Mouse (Mus musculus): ENCODE measurements around the gene Stat3. TPM values are rescaled to one million over a fixed set of nuclear protein-coding genes. Genes with fewer than 3 reads are reported as not detected.
A peak's percentile ranks its signal among the peaks of the same experiment; 100 is the strongest.

Gene Stat3
- polyA plus RNA-seq, 1 experiment from 2014 or later = 75.6 TPM

GRCm38 (mm10) chr11:100973245-100973644 lies 33.9 kb upstream of the Stat3 start:
- Histone ChIP-seq H3K4me2 (replicated peaks) (no peak overlapping the region), H3K36me3 (no peaks in the 10 kb centered on the region), H3K4me1 (peaks cover 37% of the 10 kb centered on the region), H3K9me3 (replicated peaks) (no peaks in the 10 kb centered on the region), H3K27me3 (peaks cover 5% of the 10 kb centered on the region; the same call in 1 of the 2 replicates), H3K27ac (replicated peaks) (no peak overlapping the region), H3K9ac (no peak overlapping the region), H3K4me3 (replicated peaks) (no peak overlapping the region)
- ATAC-seq (ENCODE audit: insufficient number of reproducible peaks, low FRiP score, low TSS enrichment, low read depth) = no peak
- 72% methylated on average over 7 of the region's 7 CpGs for WGBS

GRCm38 (mm10) chr11:100971455-100971854 lies 32.1 kb upstream of the Stat3 start:
- peak overlapping the region; percentile 88 for H3K4me3 ChIP-seq (replicated peaks)
- peaks cover 5% of the 10 kb centered on the region; the same call in 1 of the 2 replicates for H3K27me3 ChIP-seq
- peaks cover 52% of the 10 kb centered on the region for H3K4me1 ChIP-seq
- H3K9me3 ChIP-seq (replicated peaks) = no peaks in the 10 kb centered on the region
- WGBS = 71% methylated on average over 10 of the region's 10 CpGs
- H3K4me2 ChIP-seq (replicated peaks) = peak overlapping the region; percentile 70; the same call in 1 of the 2 replicates
- H3K36me3 ChIP-seq = no peaks in the 10 kb centered on the region
- H3K27ac ChIP-seq (replicated peaks) = peak overlapping the region; percentile 95; the same call in 1 of the 2 replicates
- ATAC-seq (ENCODE audit: insufficient number of reproducible peaks, low FRiP score, low TSS enrichment, low read depth) = no peak
- H3K9ac ChIP-seq = no peak overlapping the region

- Histone ChIP-seq H3K9ac (peak within 1 kb of the TSS; percentile 78), H3K27ac (replicated peaks) (peak within 1 kb of the TSS; percentile 95), H3K36me3 (no peaks in the 10 kb centered on the region), H3K9me3 (replicated peaks) (no peaks in the 10 kb centered on the region), H3K4me2 (replicated peaks) (peak within 1 kb of the TSS; percentile 70), H3K27me3 (peaks cover 5% of the 10 kb centered on the region; the same call in 1 of the 2 replicates), H3K4me3 (replicated peaks) (peak within 1 kb of the TSS; percentile 88), H3K4me1 (peaks cover 60% of the 10 kb centered on the region)
- ATAC-seq (ENCODE audit: insufficient number of reproducible peaks, low FRiP score, low TSS enrichment, low read depth) = peak; percentile 94
- WGBS = 0% methylated on average over 20 of the region's 20 CpGs
Observed at GRCm38 (mm10) chr11:100970557-100970937, 31.2 kb upstream of the Stat3 start, which contains the start of gene Cavin1. TSS of gene Cavin1 (minus strand) at chr11:100970887.

- under 1% methylated on average over 65 of the region's 65 CpGs for WGBS
- H3K36me3 ChIP-seq = no peaks in the 10 kb centered on the region
- H3K9ac ChIP-seq = peak overlapping the region; percentile 78
- H3K4me3 ChIP-seq (replicated peaks) = peak overlapping the region; percentile 88
- H3K4me2 ChIP-seq (replicated peaks) = peak overlapping the region; percentile 70
- H3K27me3 ChIP-seq = peaks cover 5% of the 10 kb centered on the region; the same call in 1 of the 2 replicates
- peak; percentile 41 for ATAC-seq (ENCODE audit: insufficient number of reproducible peaks, low FRiP score, low TSS enrichment, low read depth)
- peak overlapping the region; percentile 95 for H3K27ac ChIP-seq (replicated peaks)
- H3K4me1 ChIP-seq = peaks cover 63% of the 10 kb centered on the region
- H3K9me3 ChIP-seq (replicated peaks) = no peaks in the 10 kb centered on the region
Observed at GRCm38 (mm10) chr11:100969744-100970556, 30.6 kb upstream of the Stat3 start.

- Histone ChIP-seq H3K27me3 (peaks cover 5% of the 10 kb centered on the region; the same call in 1 of the 2 replicates), H3K27ac (replicated peaks) (peak overlapping the region; percentile 95), H3K4me3 (replicated peaks) (peak overlapping the region; percentile 88), H3K9ac (peak overlapping the region; percentile 78), H3K4me1 (peaks cover 63% of the 10 kb centered on the region), H3K4me2 (replicated peaks) (peak overlapping the region; percentile 70), H3K36me3 (no peaks in the 10 kb centered on the region), H3K9me3 (replicated peaks) (no peaks in the 10 kb centered on the region)
- WGBS = 3% methylated on average over 34 of the region's 35 CpGs
- ATAC-seq (ENCODE audit: insufficient number of reproducible peaks, low FRiP score, low TSS enrichment, low read depth) = no peak
Observed at GRCm38 (mm10) chr11:100969189-100969743, 29.9 kb upstream of the Stat3 start.

GRCm38 (mm10) chr11:100968501-100968900 lies 29.2 kb upstream of the Stat3 start:
- H3K9ac ChIP-seq = peak overlapping the region; percentile 78
- H3K27me3 ChIP-seq = peaks cover 5% of the 10 kb centered on the region; the same call in 1 of the 2 replicates
- peak overlapping the region; percentile 88 for H3K4me3 ChIP-seq (replicated peaks)
- H3K36me3 ChIP-seq = no peaks in the 10 kb centered on the region
- peak overlapping the region; percentile 95; the same call in 1 of the 2 replicates for H3K27ac ChIP-seq (replicated peaks)
- ATAC-seq (ENCODE audit: insufficient number of reproducible peaks, low FRiP score, low TSS enrichment, low read depth) = no peak
- 75% methylated on average over 5 of the region's 5 CpGs for WGBS
- peak overlapping the region; percentile 70 for H3K4me2 ChIP-seq (replicated peaks)
- H3K9me3 ChIP-seq (replicated peaks) = no peaks in the 10 kb centered on the region
- peaks cover 70% of the 10 kb centered on the region for H3K4me1 ChIP-seq

GRCm38 (mm10) chr11:100967881-100968420 lies 28.6 kb upstream of the Stat3 start:
- no peak overlapping the region for H3K9ac ChIP-seq
- peaks cover 5% of the 10 kb centered on the region; the same call in 1 of the 2 replicates for H3K27me3 ChIP-seq

GRCm38 (mm10) chr11:100967376-100967775 lies 28.0 kb upstream of the Stat3 start:
- Histone ChIP-seq H3K27me3 (peaks cover 5% of the 10 kb centered on the region; the same call in 1 of the 2 replicates), H3K27ac (replicated peaks) (no peak overlapping the region), H3K9ac (no peak overlapping the region), H3K4me2 (replicated peaks) (peak overlapping the region; percentile 70), H3K4me1 (peaks cover 81% of the 10 kb centered on the region), H3K9me3 (replicated peaks) (no peaks in the 10 kb centered on the region), H3K4me3 (replicated peaks) (peak overlapping the region; percentile 88; the same call in 1 of the 2 replicates), H3K36me3 (no peaks in the 10 kb centered on the region)
- WGBS = 64% methylated on average over 5 of the region's 5 CpGs
- no peak for ATAC-seq (ENCODE audit: insufficient number of reproducible peaks, low FRiP score, low TSS enrichment, low read depth)

More at GRCm38 (mm10) chr11:100967881-100968420, 28.6 kb upstream of the Stat3 start:
- peak overlapping the region; percentile 88 for H3K4me3 ChIP-seq (replicated peaks)
- peaks cover 76% of the 10 kb centered on the region for H3K4me1 ChIP-seq
- H3K4me2 ChIP-seq (replicated peaks) = peak overlapping the region; percentile 70
- 79% methylated on average over 5 of the region's 5 CpGs for WGBS
- no peak overlapping the region; the same call in 1 of the 2 replicates for H3K27ac ChIP-seq (replicated peaks)
- no peaks in the 10 kb centered on the region for H3K36me3 ChIP-seq
- no peak for ATAC-seq (ENCODE audit: insufficient number of reproducible peaks, low FRiP score, low TSS enrichment, low read depth)
- no peaks in the 10 kb centered on the region for H3K9me3 ChIP-seq (replicated peaks)

GRCm38 (mm10) chr11:100965760-100966159 lies 26.4 kb upstream of the Stat3 start:
- no peak overlapping the region for H3K9ac ChIP-seq
- no peaks in the 10 kb centered on the region for H3K27me3 ChIP-seq
- 70% methylated on average over 6 of the region's 6 CpGs for WGBS
- no peak overlapping the region for H3K4me3 ChIP-seq (replicated peaks)
- H3K4me2 ChIP-seq (replicated peaks) = 0 out of 2 replicates have a peak overlapping the region, but pooled peaks have one; percentile 2
- H3K4me1 ChIP-seq = peaks cover 79% of the 10 kb centered on the region
- H3K27ac ChIP-seq (replicated peaks) = peak overlapping the region; percentile 65; the same call in 1 of the 2 replicates
- no peaks in the 10 kb centered on the region for H3K9me3 ChIP-seq (replicated peaks)
- ATAC-seq (ENCODE audit: insufficient number of reproducible peaks, low FRiP score, low TSS enrichment, low read depth) = no peak
- no peaks in the 10 kb centered on the region for H3K36me3 ChIP-seq

- no peaks in the 10 kb centered on the region for H3K27me3 ChIP-seq
- 73% methylated on average over 6 of the region's 6 CpGs for WGBS
Observed at GRCm38 (mm10) chr11:100964901-100965542, 25.7 kb upstream of the Stat3 start.

More at GRCm38 (mm10) chr11:100964901-100965542, 25.7 kb upstream of the Stat3 start:
- Histone ChIP-seq H3K4me2 (replicated peaks) (no peak overlapping the region), H3K9me3 (replicated peaks) (no peaks in the 10 kb centered on the region), H3K4me1 (peaks cover 79% of the 10 kb centered on the region), H3K9ac (no peak overlapping the region), H3K4me3 (replicated peaks) (no peak overlapping the region), H3K27ac (replicated peaks) (peak overlapping the region; percentile 65), H3K36me3 (no peaks in the 10 kb centered on the region)
- no peak for ATAC-seq (ENCODE audit: insufficient number of reproducible peaks, low FRiP score, low TSS enrichment, low read depth)
